Mouse (Mus musculus) Patski (cell line): ENCODE results near the gene Slc16a11. TPM values are rescaled to one million over a fixed set of nuclear protein-coding genes. Genes with fewer than 3 reads are reported as not detected.
A peak's percentile ranks its signal among the peaks of the same experiment; 100 is the strongest.

ENCODE experiments used
- ATAC-seq: fragments of 100-300 bp; one replicate; pipeline ENCODE4 v1.8.0; 2021
- CTCF ChIA-PET: fragments of 350-600 bp; sonication (Branson Sonifier 250); formaldehyde crosslinking; loops from one replicate; lab custom pipeline; 2022; ENCODE audit warnings: inconsistent platforms; lab: Charles Lee
- POLR2A ChIA-PET: fragments of 350-600 bp; sonication (Branson Sonifier 250); formaldehyde crosslinking; loops from one replicate; lab custom pipeline; 2022; ENCODE audit warnings: antibody characterized with exemption, inconsistent platforms; lab: Charles Lee
- DNase-seq: peaks from one replicate; pipeline ENCODE4 v3.0.0-alpha.2; 2011; ENCODE audit warnings: low read depth, low spot score
- H3K27me3 ChIP-seq: fragments of 371-371 bp; one replicate; pipeline ENCODE4 v1.5.1; 2021
- CTCF ChIP-seq: fragments of 100-300 bp; IDR thresholded peaks from one replicate; pipeline ENCODE4 v1.5.1; 2021
- in situ Hi-C: fragments of 300-500 bp; cut with MboI; formaldehyde crosslinking; loops from 3 replicates; pipeline ENCODE4 v1.11.1; 2018; ENCODE audit warnings: low pct_unique_long_range_greater_than_20kb, mixed read lengths
- polyA plus RNA-seq: library from polyadenylated mRNA; unstranded; gene quantifications from one replicate; pipeline ENCODE4 v1.2.3, GENCODE M21; 2021

Slc16a11 gene
- polyA plus RNA-seq, 1 experiment from 2014 or later: 1.9 TPM

DNA sequence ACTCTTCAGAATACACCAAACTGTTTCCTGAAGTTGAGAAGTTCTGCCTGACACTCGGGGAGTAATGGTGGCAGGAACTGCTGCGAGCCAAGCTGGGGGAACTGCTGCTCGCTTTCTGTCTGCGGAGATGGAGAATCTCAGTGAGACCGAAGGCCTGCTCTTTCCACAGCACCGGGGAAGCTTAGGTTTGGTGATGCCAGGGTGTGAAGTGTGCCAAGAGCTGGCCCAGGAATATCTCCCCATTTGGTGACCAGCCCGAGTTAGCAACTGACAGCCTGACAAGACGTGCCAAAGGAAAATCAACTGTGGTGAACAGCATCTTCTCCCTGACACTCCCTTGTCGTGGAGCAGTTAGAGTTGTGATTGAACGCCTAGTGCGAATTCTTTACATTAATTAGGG lies 34.2 kb upstream of the Slc16a11 start:
- ChIA-PET CTCF (interaction anchor here (1.0 to 1.1 kb wide), 2 partner anchors 10 to 23 kb away, joined by 4 to 6 read pairs; no protein-coding TSS in a partner anchor), POLR2A (no interaction called here)
- no peak for TF ChIP-seq CTCF
- H3K27me3 ChIP-seq: no peaks in the 10 kb centered on the region
- DNase-seq (no peak), ATAC-seq (no peak)
- in situ Hi-C loops: no loop called here

DNA sequence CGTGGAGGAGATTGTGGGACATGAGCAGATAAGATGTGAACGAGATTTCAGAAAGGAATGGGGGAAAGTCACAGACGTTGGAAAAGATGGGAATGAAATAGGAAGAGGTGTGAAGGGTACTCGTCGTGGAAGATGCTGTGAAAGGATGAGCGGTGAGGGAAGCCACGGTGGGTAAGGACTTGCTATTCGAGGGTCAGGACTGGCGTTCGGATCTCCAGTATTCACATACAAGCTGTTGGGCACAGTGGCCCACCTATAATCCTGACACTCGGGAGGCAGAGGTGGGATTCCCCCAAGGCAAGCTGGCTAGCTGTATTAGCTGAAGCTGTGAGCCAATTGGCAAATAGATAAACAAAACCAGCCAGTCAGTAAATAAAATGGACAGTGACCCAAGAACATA lies 33.8 kb upstream of the Slc16a11 start:
- no peak for TF ChIP-seq CTCF
- no peak for DNase-seq
- CTCF ChIA-PET: interaction anchor here (1.1 kb wide), 1 partner anchor 9 kb away, joined by 6 read pairs; no protein-coding TSS in a partner anchor
- no peak for ATAC-seq
- POLR2A ChIA-PET: no interaction called here
- H3K27me3 ChIP-seq: no peaks in the 10 kb centered on the region
- in situ Hi-C loops: no loop called here

DNA sequence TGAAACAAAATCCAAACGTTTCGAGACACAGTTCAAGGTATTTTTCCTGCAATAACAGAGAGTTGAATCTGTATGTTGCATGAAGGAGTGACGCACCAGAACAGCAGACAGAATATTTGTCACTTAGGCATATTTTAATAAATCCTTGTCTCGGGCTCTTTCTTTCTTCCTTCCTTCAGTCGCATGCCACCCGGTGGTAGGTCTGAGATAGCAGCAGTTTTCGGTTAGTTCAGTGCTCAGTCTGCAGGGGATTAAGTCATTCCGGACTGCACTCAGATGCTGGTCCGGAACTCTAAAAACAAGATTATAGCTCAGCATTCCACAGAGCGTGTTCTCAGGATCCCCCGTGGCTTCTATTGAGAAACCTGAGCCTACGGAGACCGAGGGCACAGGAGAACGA lies 33.2 kb upstream of the Slc16a11 start:
- no peaks in the 10 kb centered on the region for H3K27me3 ChIP-seq
- TF ChIP-seq CTCF: peak; percentile 56

DNA sequence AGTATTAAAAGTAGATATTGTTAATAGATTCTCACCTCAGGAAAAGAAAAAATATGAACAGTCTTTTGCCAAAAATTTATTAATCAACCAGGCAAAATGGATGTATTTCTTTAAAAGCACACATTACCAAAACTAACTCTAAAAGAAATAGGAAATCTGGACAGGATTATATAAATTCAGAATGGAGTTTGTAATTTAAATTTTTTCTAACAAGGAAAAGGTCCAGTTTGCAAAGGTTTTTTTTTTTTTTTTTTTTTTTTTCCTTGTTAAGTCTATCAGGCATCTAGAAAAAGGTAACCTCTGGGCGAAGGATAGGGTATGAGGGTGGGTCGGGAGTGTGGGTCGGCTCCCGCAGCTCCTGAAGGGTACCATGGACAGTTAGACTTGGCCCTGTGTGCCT lies 32.1 kb upstream of the Slc16a11 start:
- no peak for DNase-seq
- no peak for TF ChIP-seq CTCF
- ATAC-seq: no peak
- POLR2A ChIA-PET: no interaction called here
- in situ Hi-C loops: no loop called here
- H3K27me3 ChIP-seq: no peaks in the 10 kb centered on the region
- CTCF ChIA-PET: interaction anchor here (1.4 kb wide), 1 partner anchor 13 kb away, joined by 3 read pairs; no protein-coding TSS in a partner anchor

More for the DNA sequence above, 33.2 kb upstream of the Slc16a11 start:
- no peak for ATAC-seq
- CTCF ChIA-PET: interaction anchor here (0.6 kb wide), 1 partner anchor 31 kb away, joined by 3 read pairs; no protein-coding TSS in a partner anchor
- in situ Hi-C loops: no loop called here
- POLR2A ChIA-PET: no interaction called here
- no peak for DNase-seq

DNA sequence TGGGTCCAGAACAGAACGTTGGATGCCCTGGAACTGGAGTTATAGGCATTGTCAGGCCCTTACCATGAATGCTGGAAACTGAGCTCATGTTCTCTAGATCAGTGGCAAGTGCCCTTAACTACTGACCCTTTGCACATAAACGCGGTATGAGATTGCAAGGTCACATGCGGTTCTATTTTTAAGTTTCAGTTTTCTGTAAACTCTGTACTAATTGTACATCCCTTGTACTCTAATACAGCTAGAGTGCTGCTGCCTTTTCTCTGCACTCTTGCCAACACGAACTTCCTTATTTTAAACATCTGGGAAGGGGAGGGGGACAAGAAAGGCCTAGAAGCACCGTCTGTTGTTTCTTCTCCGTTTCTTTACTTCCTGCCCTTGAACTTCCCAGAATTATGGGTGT lies 27.4 kb upstream of the Slc16a11 start:
- in situ Hi-C loops: no loop called here
- H3K27me3 ChIP-seq: no peaks in the 10 kb centered on the region
- ATAC-seq (no peak), DNase-seq (no peak)
- ChIA-PET CTCF (no interaction called here), POLR2A (no interaction called here)
- no peak for TF ChIP-seq CTCF

DNA sequence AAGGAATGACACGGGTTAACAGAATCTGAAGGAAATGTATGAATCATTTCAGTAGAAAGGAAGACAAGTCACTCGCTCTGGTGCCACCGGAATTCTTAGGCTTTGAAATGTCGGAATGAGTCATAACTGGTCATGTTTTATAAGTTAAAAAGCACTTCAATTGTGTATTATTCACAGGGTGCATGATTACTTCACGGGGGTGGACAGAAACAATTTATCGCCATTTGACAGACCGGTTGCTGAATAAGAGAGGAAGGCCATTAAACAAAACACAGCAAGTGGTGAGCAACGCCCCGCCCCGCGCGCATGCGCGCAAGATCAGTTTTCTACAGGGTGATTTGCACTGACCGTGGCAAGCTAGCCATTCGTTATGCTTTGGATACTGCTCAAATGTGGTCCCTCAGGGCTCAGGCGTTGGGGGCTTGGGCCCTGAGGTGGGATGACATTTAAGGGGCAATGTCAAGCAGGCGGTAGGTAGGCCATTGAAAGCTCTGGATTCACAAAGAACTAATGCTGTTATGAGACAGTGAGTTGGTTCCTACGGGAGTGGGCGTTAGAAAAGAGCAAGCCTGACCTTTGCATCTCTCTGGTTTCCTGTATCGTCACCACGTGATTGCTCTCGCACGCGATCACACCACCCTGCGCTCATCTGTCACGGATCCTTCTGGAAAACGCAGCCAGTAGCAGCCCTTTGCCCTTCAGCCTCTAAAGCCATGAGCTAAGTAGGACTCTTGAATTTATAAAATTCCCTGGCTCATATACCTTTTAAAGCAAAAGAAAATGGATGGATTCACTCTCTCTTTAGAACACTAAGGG lies 23.0 kb upstream of the Slc16a11 start:
- in situ Hi-C loops: no loop called here

DNA sequence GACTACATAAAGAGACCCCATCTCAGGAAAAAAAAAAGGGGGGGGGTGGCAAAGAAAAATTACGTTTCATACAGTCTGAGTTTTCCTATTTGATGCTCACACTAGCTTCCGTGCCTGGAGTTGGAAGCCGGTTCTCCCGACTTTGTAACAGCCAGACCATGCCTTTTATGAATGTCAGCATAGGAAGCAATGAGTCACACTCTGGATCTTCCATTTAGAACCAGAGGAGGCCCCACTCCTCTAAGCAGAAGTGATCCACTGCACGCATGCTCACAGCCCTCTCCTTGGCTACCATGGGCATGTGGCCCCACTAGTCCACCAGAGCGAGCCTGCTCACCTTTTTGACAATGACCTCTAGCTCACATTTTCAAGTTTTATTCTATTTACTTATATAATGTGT lies 21.4 kb upstream of the Slc16a11 start:
- no peaks in the 10 kb centered on the region for H3K27me3 ChIP-seq
- ATAC-seq: no peak
- in situ Hi-C loops: no loop called here
- DNase-seq: no peak
- TF ChIP-seq CTCF: no peak
- ChIA-PET CTCF (interaction anchor here (1.5 kb wide), 1 partner anchor 117 kb away, joined by 3 read pairs; no protein-coding TSS in a partner anchor), POLR2A (no interaction called here)

More for the DNA sequence above, 23.0 kb upstream of the Slc16a11 start:
- ChIA-PET CTCF (no interaction called here), POLR2A (no interaction called here)
- ATAC-seq (peak; percentile 68), DNase-seq (peak; percentile 74)
- no peaks in the 10 kb centered on the region for H3K27me3 ChIP-seq
- TF ChIP-seq CTCF: no peak

DNA sequence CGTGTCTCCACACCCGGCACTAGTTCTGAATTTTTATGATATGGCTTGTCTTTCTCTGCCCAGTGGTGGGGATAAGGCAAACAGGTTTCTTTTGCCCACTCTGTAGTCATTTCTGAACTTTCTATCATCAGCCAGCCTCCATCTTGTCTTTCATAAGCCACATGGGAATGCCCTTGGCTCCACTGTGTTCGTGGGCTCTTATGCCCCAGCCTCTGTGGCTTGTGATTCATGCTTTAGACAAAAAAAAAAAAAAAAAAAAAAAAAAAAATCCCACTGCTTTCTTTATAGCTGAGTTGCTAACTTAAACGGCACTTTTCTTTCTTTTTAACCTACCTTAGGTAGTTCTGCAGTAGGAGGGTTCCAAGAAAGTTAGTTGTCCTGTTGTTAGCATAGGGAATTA lies 20.4 kb upstream of the Slc16a11 start:
- DNase-seq: no peak
- TF ChIP-seq CTCF: no peak
- no peaks in the 10 kb centered on the region for H3K27me3 ChIP-seq
- in situ Hi-C loops: no loop called here
- ATAC-seq: no peak
- ChIA-PET CTCF (no interaction called here), POLR2A (interaction anchor here (0.6 kb wide), 2 partner anchors 11 to 116 kb away, joined by 3 to 4 read pairs; no protein-coding TSS in a partner anchor)

DNA sequence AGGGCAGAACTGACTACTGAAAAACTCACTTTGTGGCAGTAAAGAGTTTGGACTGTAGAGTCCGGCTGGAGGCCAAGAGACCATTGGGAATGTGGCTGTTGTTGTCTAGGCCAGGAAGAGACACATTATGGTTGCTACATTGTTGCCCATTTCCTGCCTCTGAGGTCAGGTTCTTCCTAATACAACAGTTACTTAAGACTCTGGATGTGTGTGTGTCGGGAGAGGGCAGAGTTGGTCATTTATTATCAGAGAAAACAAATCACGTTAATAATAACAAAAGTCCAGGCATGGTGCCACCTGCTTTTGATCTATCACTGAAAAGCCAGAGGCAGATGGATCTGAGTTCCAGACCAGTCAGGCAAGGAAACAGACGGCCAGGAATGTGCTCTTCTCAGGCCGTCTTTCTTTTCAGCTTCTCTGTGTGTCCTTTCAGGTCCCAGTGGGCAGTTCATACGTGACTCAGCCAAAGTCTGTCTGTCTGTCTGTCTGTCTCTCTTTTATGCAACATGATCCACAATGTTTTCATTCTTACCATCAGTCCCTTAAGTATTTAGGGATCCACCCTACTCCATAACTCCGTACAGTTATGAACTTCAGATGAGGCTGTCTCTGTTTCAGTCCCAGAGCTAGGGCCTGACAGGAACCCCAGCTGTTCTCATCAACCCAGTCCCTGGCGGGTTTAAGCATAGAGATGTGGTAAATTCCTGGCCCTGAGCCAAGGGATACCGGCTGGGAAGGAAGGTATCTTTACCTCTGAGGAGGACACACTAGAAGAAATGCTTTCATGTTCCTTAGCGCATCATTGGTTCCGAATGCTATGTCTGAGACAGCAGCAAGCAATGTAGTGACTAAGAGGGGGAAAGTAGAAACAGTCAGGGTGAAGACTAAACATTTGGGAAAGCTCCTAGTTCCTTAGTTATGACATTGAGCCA lies 18.9 kb upstream of the Slc16a11 start:
- CTCF ChIA-PET: interaction anchor here (1.9 kb wide), 1 partner anchor 23 kb away, joined by 7 read pairs; no protein-coding TSS in a partner anchor

DNA sequence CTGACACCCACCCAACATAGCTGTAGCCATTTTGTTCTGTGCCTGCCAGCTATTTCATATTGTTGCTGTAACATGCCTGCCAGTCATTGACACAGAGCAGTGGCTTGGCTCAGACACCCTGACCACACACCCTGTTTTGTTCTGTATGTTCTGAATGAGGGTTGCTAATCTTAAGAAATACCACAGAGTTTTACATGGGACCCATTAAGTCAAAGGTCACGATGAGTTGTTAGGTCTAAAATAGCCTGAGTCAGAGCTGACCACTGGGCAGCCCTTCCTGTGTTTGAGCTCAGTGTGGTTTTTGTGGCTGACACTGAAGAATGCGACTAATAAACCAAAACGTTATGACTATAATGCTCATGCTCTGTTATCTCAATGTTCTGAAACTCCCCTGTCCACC lies 14.2 kb upstream of the Slc16a11 start:
- DNase-seq: peak; percentile 75
- ChIA-PET POLR2A (no interaction called here), CTCF (interaction anchor here (0.7 to 2.0 kb wide), 5 partner anchors 15 to 143 kb away, joined by 3 to 8 read pairs (median 5); no protein-coding TSS in a partner anchor)
- in situ Hi-C loops: no loop called here
- H3K27me3 ChIP-seq: no peaks in the 10 kb centered on the region
- ATAC-seq: peak; percentile 58
- no peak for TF ChIP-seq CTCF

More for the DNA sequence above, 18.9 kb upstream of the Slc16a11 start:
- POLR2A ChIA-PET: no interaction called here
- DNase-seq: peak; percentile 82
- peak; percentile 20 for ATAC-seq
- H3K27me3 ChIP-seq: no peaks in the 10 kb centered on the region
- in situ Hi-C loops: no loop called here
- no peak for TF ChIP-seq CTCF
